Mouse (Mus musculus): ENCODE results near the gene Pim2. TPM values are rescaled to one million over a fixed set of nuclear protein-coding genes. Genes with fewer than 3 reads are reported as not detected.

The Pim2 gene
- 10 to 100 TPM; 49.5 to 52.9 TPM for total RNA-seq (2021)
- long read RNA-seq, experiment 1, transcript Pim2-201 (6 exons, 2,045 nt) = major isoform, 58 of 74 reads
- long read RNA-seq, experiment 1, partial matches to known transcripts = 8 of 74 reads
- long read RNA-seq, experiment 1, other reads (novel, unspliced or antisense) = 6 of 74 reads
- long read RNA-seq, experiment 2, transcript Pim2-201 (6 exons, 2,045 nt) = major isoform, 33 of 40 reads
- long read RNA-seq, experiment 2, partial matches to known transcripts = 1 of 40 reads
- long read RNA-seq, experiment 2, other reads (novel, unspliced or antisense) = 6 of 40 reads

GRCm38 (mm10) chrX:7878007-7878419 is at the start of gene Pim2:
Gene Pim2 (plus strand): TSS chrX:7878262.
- peak; percentile 65 to 84 for DNase-seq (ENCODE audit: low spot score in 2 of 2)

DNA sequence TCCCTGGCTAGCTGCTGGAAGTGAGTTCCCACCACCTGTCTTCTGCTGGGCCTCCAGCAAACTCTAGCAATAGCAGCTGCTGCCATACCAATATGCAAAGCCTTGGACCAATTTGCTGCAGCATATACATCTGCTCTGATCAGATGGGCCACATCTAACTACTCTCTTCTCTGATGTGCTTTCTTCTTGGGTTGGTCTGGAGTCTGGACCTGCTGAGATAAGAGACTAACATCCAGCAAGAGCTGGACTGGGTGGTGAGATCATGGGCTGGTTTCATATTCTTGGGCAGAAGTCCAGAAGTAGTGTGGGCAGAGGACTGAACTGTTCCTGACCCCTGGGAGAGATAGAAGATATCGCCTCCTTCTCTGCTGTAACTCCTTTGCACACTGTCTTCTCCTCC is 40.9 kb upstream of the Pim2 start:
- no peak for DNase-seq (ENCODE audit: low spot score in 2 of 2)

GRCm38 (mm10) chrX:7840842-7841162 is 37.3 kb upstream of the Pim2 start:
- no peak for DNase-seq (ENCODE audit: low spot score in 2 of 2)

DNA sequence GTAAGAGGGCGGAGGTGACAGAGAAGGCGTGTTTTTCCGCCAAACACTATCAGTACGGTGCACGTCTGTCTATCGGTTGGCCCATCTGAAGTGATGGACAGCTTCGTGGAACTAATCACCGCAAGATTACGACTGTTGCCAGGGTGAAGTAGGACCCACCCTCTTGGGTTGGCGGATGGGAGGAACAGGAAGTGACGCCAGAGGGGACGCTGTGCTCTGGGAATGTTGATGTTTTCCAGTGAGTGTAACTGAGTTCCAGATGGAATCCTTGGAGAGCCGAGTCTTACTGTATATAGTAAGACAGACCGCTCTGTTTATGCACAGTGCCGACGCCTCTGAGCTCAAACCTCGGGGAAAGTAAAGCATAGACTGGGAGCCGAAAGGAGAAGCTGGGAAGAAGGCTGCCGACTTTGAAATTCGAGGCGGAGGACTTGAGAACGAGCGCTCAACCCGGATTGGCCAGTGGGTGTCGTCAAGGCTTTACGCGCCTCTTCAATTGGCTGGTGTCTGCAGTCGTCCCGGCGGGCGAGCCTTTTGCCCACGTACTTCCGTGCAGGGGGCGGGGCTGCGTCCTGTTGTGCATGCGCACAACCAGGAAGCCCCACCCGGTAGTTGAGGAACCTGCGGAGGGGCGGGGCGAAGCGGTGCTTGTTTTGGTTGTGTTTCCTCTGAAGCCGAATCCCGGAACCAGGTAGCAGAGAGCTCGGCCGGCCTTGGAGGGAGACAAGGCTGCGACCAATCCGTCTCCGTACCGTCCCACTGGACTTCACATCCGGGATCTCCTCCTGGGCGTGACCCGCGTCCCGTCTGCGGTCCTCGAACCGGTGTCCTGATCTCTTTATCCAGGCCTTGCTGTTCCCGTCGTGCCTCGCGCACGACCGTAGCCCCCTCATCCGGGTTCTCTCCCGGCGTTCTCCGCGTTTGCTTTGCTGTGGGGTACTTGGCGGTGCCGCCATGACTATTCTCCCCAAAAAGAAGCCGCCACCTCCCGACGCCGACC is 36.6 kb upstream of the Pim2 start, which contains the start of gene Otud5:
Gene Otud5, plus strand, starts transcription at position 202 of the 1,000 bp plus-strand sequence.
- DNase-seq (ENCODE audit: low spot score in 2 of 2) = peak; percentile 86 to 92

DNA sequence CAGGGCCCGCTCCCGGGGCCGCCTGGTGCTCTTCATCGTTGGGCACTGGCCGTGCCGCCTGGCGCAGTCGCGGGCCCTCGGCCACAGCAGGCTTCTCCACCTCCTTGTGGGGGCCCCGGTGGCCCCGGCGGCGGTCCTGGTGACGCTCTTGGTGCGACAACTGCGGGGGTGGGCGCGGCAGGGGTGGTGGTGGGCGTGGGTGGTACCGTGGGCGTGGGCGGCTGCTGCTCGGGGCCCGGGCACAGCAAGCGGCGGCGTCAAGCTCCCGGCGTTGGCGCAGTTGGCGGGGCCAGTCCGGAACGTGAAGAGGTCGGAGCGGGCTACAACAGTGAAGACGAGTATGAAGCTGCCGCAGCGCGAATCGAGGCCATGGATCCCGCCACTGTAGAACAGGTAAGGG is 35.7 kb upstream of the Pim2 start:
- peak in 1 of 2 experiments; percentile 23 for DNase-seq (ENCODE audit: low spot score in 2 of 2)

GRCm38 (mm10) chrX:7847845-7848244 is 30.2 kb upstream of the Pim2 start:
- DNase-seq (ENCODE audit: low spot score in 2 of 2) = peak in 1 of 2 experiments; percentile 10

DNA sequence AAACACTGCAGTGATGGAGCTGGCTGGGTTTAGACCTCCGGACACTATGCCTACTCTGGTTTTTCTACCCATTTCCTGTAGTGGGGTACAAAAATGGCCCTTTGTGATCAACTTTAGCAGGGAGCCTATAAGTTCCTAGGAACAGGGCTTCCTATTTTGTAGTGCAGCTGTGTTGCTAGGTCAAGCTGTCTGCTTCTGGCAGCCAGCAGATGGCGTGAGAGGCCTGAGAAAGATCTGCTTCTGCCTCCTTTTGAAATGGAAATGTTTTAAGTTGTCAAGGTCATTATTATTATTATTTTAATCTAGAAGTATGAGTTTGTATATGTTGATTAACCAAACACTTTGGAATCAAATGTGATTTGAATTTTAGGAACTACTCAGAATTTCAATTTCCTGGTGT is 23.5 kb upstream of the Pim2 start:
- DNase-seq (ENCODE audit: low spot score in 2 of 2) = peak; percentile 5 to 32

GRCm38 (mm10) chrX:7859191-7859753 is 18.8 kb upstream of the Pim2 start:
- DNase-seq (ENCODE audit: low spot score in 2 of 2) = no peak

DNA sequence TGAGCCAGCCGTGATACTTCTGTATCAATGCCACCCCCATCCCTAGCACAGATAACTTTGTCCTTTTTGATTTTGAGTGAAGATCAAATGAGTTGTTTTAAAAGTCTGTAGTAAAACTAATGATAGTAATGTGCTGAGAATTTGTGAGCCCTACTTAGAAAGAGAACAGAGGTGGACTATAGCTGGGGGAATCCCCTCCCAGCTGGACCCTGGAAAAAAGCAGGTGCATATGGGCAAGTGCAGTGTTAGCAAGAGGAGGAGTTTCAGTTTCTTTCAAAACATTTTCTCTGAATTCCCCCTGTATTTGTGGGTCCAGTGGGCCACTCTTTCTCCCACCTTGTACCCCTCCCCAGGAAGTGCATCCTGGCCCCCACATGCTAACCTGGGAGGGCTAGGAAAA is 14.9 kb upstream of the Pim2 start:
- no peak for DNase-seq (ENCODE audit: low spot score in 2 of 2)

GRCm38 (mm10) chrX:7864551-7864950 is 13.5 kb upstream of the Pim2 start:
- no peak for DNase-seq (ENCODE audit: low spot score in 2 of 2)

DNA sequence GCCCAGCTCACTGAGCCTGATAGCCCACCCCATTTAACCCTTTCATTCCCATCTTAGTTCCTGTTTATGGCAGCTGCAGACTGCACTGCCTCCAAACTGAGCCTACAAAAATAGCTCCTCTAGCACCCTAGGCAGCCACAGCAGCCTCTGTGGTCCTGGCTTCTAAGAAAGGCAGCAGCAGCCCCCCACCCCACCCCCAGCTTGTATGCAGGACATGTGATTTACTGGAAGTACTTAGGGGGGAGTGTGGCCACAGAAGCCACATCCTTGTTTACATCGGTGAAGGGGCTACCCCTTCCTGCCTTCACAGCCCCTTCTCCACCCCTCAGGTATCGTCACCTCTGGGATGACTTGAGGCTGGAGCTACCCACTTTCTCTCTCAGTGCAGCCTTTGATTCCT is 12.7 kb upstream of the Pim2 start:
- DNase-seq (ENCODE audit: low spot score in 2 of 2) = no peak

DNA sequence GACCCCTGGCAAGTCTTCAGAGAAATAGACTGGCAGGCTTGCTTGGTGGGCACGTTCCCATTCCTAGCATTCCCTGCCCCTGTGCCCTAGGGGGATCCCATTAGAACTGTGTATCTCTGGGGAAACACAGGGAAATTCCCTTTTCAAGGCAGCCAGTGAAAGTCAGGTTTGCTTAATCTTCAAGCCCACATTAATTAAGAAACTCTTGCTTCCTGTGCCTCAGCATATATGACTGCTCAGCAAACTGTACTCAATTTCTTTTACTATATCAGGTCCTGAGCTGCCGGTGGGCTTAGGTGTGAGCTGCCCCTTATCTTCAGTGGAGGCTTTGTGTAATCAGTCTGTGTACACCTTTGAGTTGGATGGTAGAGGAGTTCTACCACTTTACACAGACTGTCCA is 12.3 kb upstream of the Pim2 start:
- DNase-seq (ENCODE audit: low spot score in 2 of 2) = no peak

GRCm38 (mm10) chrX:7867141-7867540 is 10.9 kb upstream of the Pim2 start:
- DNase-seq (ENCODE audit: low spot score in 2 of 2) = no peak

DNA sequence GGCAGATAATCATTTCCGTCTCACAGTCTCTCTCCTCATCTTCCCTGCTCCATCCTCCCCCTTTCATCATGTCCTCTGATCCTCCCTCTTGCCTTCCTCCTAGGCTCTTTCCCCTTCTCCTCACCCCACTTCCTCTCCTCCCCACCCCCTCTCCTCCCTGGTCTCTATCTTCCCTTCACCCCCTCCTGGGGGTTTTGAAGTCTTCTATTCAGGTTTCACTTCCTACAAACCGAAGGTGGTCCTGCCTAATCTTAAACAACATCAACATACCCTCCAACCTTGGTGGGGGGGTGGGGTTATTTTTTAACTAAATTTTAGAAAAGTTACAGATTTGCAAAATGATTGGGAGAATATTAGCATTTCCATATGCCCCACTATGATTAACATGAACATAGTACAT is 9.6 kb upstream of the Pim2 start:
- no peak for DNase-seq (ENCODE audit: low spot score in 2 of 2)

- no peak for DNase-seq (ENCODE audit: low spot score in 2 of 2)
Observed at GRCm38 (mm10) chrX:7869826-7870225, 8.2 kb upstream of the Pim2 start.

DNA sequence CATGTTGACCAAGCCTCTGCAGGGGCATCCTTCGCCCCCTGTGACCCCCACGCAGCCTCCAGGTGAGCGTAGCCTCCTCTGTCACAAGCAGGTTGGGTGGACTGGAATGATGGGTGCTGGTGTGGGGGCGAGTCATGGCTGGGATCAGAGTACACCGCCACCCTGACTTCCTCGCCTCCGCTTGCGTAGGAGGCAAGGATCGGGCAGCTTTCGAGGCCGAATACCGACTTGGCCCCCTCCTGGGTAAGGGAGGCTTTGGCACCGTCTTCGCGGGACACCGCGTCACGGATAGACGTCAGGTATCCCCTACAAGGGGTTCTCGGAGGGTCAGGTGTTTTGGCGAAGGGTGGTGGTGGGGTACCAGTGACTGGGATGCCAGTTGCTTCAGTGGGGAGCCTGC is 433 bp downstream of the Pim2 start:
- DNase-seq (ENCODE audit: low spot score in 2 of 2) = peak; percentile 9 to 32

DNA sequence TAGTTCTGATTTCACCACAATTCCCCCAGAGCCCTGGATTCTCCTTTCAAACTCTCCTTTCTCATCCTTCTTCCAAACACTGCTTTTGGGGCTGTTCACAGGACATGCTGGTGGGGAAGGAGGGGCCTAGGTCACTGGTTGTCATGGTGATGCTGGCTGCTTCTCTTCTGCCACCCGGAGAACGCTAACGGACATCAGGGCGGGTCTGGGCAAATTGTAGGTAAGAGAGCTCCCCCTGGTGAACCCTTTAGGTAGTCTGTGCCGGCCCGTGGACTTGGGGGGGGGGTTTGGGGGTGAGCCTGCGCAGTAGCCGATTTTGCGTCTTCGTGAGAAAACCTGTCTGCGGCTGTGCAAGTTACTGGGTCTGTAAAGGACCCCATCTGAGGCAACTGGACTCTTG is 1.8 kb downstream of the Pim2 start:
- DNase-seq (ENCODE audit: low spot score in 2 of 2) = peak; percentile 50 to 51

DNA sequence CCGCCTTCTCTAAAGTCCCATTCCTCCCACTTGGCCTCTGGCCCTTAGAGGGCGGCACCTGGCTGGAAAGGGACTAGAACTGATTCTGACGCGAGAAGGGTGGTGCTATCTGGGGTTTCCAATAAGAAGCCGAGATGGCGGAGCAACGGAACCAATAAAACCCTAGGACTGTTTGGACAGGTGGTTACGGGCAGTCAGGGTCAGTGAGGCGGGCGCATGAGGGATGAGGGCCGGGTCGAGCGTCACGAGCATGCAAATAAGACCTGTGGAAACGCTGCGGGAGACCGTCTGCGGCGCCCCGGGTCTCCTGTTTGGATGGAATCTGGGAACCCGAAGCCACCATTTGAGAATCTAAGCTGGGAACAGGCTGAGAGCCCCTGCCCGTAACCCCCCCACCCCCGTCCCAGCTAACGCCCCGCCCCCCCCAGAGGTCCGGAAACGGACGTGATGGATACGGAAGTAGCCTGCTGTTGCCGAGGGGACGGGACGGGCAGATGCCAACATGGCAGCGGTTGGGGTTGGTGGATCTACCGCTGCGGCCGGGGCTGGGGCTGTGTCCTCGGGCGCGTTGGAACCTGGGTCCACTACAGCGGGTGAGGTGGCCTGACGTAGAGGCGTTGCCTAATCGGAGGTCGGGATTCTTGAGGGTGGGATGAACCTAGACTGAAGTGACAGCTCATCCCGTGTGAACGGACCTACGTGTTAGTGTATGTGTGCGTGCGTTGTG is 5.9 kb downstream of the Pim2 start, which contains the start of gene Slc35a2:
Gene Slc35a2, plus strand, starts transcription at position 188 of the 727 bp plus-strand sequence.
- DNase-seq (ENCODE audit: low spot score in 2 of 2) = peak; percentile 60 to 75

DNA sequence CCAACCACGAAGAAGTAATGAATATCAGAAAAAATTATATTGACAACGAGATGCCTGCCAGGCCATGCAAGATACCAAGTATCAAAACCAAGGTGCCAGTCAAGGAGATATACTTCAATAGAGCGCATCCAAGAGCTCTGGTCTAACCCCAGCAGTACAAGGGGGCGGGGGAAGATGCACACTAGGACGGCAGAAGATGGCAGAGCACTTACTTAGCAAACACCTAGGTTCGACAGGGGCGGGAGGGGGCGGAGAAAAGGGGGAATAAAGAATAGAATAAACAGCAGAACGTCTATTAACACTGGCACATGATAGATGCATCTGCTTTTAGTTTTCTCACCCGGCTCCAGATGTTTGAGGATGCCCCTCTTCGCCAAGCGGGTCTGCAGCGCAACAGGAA is 20.1 kb downstream of the Pim2 start:
- DNase-seq (ENCODE audit: low spot score in 2 of 2) = no peak

DNA sequence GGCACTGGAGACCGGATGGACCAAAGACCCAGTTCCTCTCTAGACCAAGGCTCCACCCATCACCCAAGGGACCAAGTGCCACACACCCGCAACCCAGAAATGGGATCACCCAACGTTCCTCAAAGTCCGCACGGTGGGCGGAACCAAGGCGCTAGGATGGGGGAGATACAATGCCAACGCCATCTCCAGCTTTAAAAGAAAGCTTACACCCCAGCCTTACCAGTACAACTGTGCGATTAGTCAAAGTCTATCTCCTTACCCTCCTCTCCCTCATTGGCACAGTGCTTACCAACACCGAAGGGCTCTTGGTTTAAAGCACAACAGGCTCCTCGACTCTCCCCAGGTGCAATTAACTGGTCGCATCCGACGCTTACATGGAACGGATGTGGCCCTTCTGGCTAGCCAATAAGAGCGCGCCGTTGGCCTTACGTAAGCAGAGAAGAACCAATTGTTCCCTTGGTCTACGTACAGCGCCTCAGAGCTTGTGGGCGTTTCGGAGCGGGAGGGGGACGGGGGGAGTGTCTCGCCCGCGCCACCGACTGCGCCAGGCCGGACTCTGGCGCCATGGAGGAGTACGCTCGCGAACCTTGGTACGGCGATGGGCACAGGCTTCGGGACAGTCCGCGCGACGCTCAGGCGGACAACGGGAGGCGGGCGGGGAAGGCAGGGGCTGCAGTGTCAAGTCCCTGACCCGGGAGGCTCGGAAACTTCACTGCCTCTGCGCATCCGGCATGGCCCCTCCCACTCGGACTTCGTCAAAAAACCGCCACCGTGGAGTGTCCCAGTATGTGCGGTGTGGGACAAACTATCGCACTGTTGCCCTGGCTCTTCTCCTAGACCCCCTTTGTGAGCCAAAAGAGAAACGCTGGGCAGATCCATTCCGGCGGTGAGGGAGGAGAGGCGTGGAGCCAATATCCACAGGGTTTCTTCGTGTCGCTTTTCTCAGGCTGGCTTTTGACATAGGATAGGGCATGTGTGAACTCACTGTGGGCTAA is 21.1 kb downstream of the Pim2 start, which contains the start of the genes Pqbp1 and Timm17b:
Gene Pqbp1, minus strand, starts transcription at position 390 of the 995 bp plus-strand sequence.
Gene Timm17b, plus strand, starts transcription at position 478 of the 995 bp plus-strand sequence.
- peak; percentile 83 to 87 for DNase-seq (ENCODE audit: low spot score in 2 of 2)

All from left cerebral cortex, adult 18-20 months (tissue).